Mouse (Mus musculus): ENCODE results near the gene Gprin2. TPM values are rescaled to one million over a fixed set of nuclear protein-coding genes. Genes with fewer than 3 reads are reported as not detected.

Gene Gprin2
- polyA plus RNA-seq, 1 experiment from 2014 or later: 0.84 TPM

DNA sequence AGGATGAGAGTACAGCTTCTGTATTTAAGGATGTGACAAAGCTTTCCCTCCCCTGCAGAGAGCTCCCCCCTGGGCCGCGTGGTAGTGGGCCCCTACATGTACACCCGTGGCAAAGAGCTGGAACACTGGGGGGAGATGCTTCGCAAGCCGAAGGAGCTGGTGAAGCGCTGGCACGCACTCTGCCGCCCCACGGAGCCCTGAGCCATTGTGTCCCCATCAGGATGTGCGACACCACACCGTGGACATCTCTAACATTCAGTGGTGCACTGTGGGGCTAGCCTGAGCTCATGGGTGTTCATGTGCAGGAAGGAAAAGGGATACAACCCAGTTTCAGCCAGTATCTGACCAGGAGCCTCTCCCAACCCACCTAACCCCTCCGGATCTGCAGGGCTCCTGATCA lies 26.5 kb upstream of the Gprin2 start:
- no peaks in the 10 kb centered on the region for H3K9me3 ChIP-seq (ENCODE audit: control insufficient read depth, low read length)
- no peak overlapping the region for H3K27ac ChIP-seq (replicated peaks; ENCODE audit: low read depth, low read length)
- 77% methylated on average over 12 of the region's 12 CpGs for WGBS
- ATAC-seq (ENCODE audit: low read depth) (no peak), DNase-seq (ENCODE audit: low spot score) (no peak)
- no peaks in the 10 kb centered on the region for H3K27me3 ChIP-seq (replicated peaks; ENCODE audit: control insufficient read depth, insufficient read depth, low read length)
- no peak overlapping the region for H3K9ac ChIP-seq (ENCODE audit: low read depth, low read length)
- no peaks in the 10 kb centered on the region for H3K4me1 ChIP-seq (ENCODE audit: control insufficient read depth, insufficient read depth, low read length)
- H3K36me3 ChIP-seq (ENCODE audit: control insufficient read depth, insufficient read depth, low read length): no peaks in the 10 kb centered on the region
- no peak overlapping the region for H3K4me2 ChIP-seq (ENCODE audit: low read depth, low read length)
- no peak overlapping the region for H3K4me3 ChIP-seq (ENCODE audit: low read depth, low read length)

DNA sequence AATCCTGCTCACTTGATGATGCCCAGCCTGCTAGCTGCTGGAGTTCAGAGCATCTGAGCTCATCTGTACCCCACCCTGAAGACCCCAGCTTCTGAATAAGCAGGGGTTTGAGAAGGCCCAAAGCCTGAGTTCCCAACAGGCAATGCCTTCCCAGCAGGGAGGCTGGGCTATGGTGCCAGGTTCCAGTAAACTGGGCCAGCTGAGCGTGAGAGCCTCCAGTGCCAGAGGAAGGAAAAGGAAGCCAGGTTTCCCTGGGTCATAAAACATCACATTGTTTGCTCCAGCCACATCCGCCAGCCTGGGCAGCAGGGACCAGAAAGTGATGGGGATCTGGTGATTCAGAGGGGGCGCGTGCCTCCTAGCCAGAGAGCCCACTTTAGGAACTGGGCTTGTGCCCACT lies 25.1 kb upstream of the Gprin2 start:
- Histone ChIP-seq H3K9me3 (ENCODE audit: control insufficient read depth, low read length) (no peaks in the 10 kb centered on the region), H3K27ac (replicated peaks; ENCODE audit: low read depth, low read length) (no peak overlapping the region), H3K36me3 (ENCODE audit: control insufficient read depth, insufficient read depth, low read length) (no peaks in the 10 kb centered on the region), H3K4me1 (ENCODE audit: control insufficient read depth, insufficient read depth, low read length) (no peaks in the 10 kb centered on the region), H3K4me3 (ENCODE audit: low read depth, low read length) (no peak overlapping the region), H3K27me3 (replicated peaks; ENCODE audit: control insufficient read depth, insufficient read depth, low read length) (no peaks in the 10 kb centered on the region), H3K9ac (ENCODE audit: low read depth, low read length) (no peak overlapping the region), H3K4me2 (ENCODE audit: low read depth, low read length) (no peak overlapping the region)
- 86% methylated on average over 4 of the region's 4 CpGs for WGBS
- DNase-seq (ENCODE audit: low spot score): no peak
- ATAC-seq (ENCODE audit: low read depth): no peak

DNA sequence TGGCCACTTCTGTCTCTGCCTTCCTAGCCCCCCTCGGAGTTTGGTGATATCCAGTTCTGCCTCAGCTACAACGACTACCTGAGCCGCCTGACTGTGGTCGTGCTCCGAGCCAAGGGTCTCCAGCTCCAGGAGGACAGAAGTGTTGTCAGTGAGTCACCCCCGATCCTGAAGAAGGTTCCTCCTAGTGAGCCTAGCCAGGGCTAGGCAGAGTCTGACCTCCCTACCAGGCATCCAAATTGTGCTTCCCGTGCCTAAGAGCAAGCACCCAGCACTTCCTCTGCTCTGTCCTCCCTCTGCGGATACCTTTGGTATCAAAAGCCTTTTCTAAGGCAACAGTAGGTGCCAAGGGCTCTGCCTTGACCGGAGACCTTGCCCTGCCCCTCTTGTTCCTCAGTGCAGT lies 24.5 kb upstream of the Gprin2 start:
- 86% methylated on average over 9 of the region's 9 CpGs for WGBS

DNA sequence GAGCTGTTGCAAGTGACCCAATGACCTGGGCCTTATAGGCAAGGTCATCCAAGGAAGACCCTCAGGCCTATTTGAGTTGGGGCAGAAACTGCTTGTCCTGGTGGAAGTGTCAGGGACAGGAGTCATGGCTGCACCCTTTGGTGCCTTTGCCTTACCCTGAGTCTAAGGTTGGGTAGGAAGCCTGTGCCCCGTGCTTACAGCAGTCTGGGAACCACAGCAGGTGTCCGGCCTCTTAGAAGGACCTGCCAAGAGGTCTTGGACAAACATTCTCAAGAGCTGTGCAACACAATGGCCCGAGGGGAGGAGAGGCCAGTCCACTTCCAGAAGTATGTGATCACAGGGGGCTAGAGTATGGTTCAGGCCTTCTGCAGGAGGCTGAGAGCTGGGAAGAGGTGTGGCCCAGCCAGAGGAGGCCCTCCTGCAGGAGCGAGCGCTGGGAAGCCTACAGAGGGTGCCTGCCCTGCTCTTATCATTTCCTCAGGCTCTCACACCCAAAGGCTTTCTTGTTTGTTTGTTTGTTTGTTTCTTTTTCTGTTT lies 22.0 kb upstream of the Gprin2 start:
- Histone ChIP-seq H3K27me3 (replicated peaks; ENCODE audit: control insufficient read depth, insufficient read depth, low read length) (peaks cover 26% of the 10 kb centered on the region), H3K9ac (ENCODE audit: low read depth, low read length) (no peak overlapping the region), H3K4me2 (ENCODE audit: low read depth, low read length) (no peak overlapping the region), H3K4me3 (ENCODE audit: low read depth, low read length) (no peak overlapping the region), H3K36me3 (ENCODE audit: control insufficient read depth, insufficient read depth, low read length) (no peaks in the 10 kb centered on the region), H3K27ac (replicated peaks; ENCODE audit: low read depth, low read length) (no peak overlapping the region), H3K4me1 (ENCODE audit: control insufficient read depth, insufficient read depth, low read length) (no peaks in the 10 kb centered on the region), H3K9me3 (ENCODE audit: control insufficient read depth, low read length) (no peaks in the 10 kb centered on the region)
- DNase-seq (ENCODE audit: low spot score) (no peak), ATAC-seq (ENCODE audit: low read depth) (no peak)
- 71% methylated on average over 5 of the region's 5 CpGs for WGBS

More for the DNA sequence above, 24.5 kb upstream of the Gprin2 start:
- H3K4me2 ChIP-seq (ENCODE audit: low read depth, low read length): no peak overlapping the region
- DNase-seq (ENCODE audit: low spot score) (no peak), ATAC-seq (ENCODE audit: low read depth) (no peak)
- H3K9me3 ChIP-seq (ENCODE audit: control insufficient read depth, low read length): no peaks in the 10 kb centered on the region
- H3K27me3 ChIP-seq (replicated peaks; ENCODE audit: control insufficient read depth, insufficient read depth, low read length): peaks cover 2% of the 10 kb centered on the region
- H3K9ac ChIP-seq (ENCODE audit: low read depth, low read length): no peak overlapping the region
- no peak overlapping the region for H3K27ac ChIP-seq (replicated peaks; ENCODE audit: low read depth, low read length)
- H3K4me3 ChIP-seq (ENCODE audit: low read depth, low read length): no peak overlapping the region
- no peaks in the 10 kb centered on the region for H3K4me1 ChIP-seq (ENCODE audit: control insufficient read depth, insufficient read depth, low read length)
- no peaks in the 10 kb centered on the region for H3K36me3 ChIP-seq (ENCODE audit: control insufficient read depth, insufficient read depth, low read length)

DNA sequence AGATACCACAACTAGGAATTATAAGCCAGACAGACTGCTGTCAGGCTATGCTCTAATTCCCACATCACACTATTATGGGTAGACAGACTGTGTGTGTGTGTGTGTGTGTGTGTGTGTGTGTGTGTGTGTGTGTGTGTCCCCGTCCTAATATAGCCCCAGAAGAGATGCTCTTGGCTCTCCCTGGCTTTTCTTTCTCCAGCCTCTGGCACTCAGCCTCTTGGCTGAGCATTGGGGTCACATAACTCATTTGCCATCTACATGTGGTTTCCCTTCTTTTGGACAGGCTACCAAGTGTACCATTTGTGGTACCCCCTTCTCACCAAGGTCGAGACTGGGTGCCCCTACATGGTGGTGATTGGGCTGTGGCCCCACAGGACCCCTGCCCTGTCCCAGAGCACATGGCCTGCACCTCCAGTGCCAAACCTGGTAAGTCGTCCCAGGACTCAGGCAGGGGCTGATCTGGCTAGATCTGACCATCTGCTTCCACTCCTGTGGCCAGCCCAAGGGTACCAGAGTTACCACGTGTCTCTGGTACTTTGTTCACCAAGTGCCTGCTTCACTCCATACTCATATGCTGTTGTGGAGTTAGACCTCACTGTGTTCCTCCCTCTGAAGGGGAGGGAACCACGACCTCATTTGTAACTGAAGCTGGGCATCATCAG lies 20.1 kb upstream of the Gprin2 start:
- Histone ChIP-seq H3K4me1 (ENCODE audit: control insufficient read depth, insufficient read depth, low read length) (no peaks in the 10 kb centered on the region), H3K36me3 (ENCODE audit: control insufficient read depth, insufficient read depth, low read length) (no peaks in the 10 kb centered on the region), H3K9me3 (ENCODE audit: control insufficient read depth, low read length) (no peaks in the 10 kb centered on the region), H3K4me3 (ENCODE audit: low read depth, low read length) (no peak overlapping the region), H3K4me2 (ENCODE audit: low read depth, low read length) (no peak overlapping the region), H3K9ac (ENCODE audit: low read depth, low read length) (no peak overlapping the region), H3K27ac (replicated peaks; ENCODE audit: low read depth, low read length) (no peak overlapping the region), H3K27me3 (replicated peaks; ENCODE audit: control insufficient read depth, insufficient read depth, low read length) (peaks cover 26% of the 10 kb centered on the region)
- no peak for ATAC-seq (ENCODE audit: low read depth)
- DNase-seq (ENCODE audit: low spot score): no peak
- 58% methylated on average over 5 of the region's 5 CpGs for WGBS

DNA sequence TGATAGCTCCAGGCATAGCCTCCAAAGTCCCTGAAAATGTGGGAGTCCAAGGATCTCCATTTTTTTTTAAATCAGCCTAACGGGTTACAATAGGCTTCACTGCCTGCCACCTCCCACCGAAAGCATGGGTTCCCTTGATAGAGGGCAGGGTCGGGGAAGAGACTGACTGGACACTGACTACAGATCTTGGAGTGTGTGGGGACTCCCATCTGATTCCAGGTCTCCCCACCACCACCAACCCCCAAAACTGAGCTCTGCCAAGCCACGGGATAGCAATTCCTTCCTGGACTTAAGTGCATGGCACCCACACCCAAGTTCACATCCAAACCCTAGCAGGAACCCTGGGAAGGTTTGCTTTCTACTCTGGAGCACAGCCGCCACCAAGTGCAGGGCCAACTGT lies 19.0 kb upstream of the Gprin2 start:
- 70% methylated on average over 5 of the region's 5 CpGs for WGBS
- H3K4me1 ChIP-seq (ENCODE audit: control insufficient read depth, insufficient read depth, low read length): peaks cover 5% of the 10 kb centered on the region; the same call in 1 of the 2 replicates
- DNase-seq (ENCODE audit: low spot score): no peak
- H3K27me3 ChIP-seq (replicated peaks; ENCODE audit: control insufficient read depth, insufficient read depth, low read length): peaks cover 26% of the 10 kb centered on the region
- H3K4me2 ChIP-seq (ENCODE audit: low read depth, low read length): no peak overlapping the region
- ATAC-seq (ENCODE audit: low read depth): no peak
- H3K9ac ChIP-seq (ENCODE audit: low read depth, low read length): no peak overlapping the region
- no peak overlapping the region; the same call in 1 of the 2 replicates for H3K4me3 ChIP-seq (ENCODE audit: low read depth, low read length)
- H3K36me3 ChIP-seq (ENCODE audit: control insufficient read depth, insufficient read depth, low read length): no peaks in the 10 kb centered on the region
- no peaks in the 10 kb centered on the region for H3K9me3 ChIP-seq (ENCODE audit: control insufficient read depth, low read length)
- H3K27ac ChIP-seq (replicated peaks; ENCODE audit: low read depth, low read length): no peak overlapping the region

DNA sequence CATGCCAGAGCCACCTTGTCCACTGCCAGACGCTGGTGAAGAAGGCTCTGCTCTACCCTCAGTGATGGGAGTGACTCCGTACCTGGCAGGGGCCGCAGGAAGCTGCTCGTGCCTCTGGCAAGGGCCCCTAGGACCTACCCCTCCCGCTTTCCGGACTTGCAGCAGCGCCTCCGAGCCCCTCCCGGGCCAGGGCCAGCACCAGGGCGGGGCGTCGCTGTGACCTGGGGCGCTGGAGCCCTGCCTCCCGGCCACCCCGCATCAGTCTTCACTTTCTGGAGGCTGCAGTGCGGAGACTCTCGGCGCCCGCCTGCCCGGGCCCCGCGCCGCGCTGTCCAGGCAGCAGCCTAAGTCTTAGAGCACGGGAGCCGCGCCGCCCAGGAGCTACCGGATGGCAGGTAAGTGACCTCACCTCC lies 18.3 kb upstream of the Gprin2 start:
- Histone ChIP-seq H3K27me3 (replicated peaks; ENCODE audit: control insufficient read depth, insufficient read depth, low read length) (peaks cover 26% of the 10 kb centered on the region), H3K4me1 (ENCODE audit: control insufficient read depth, insufficient read depth, low read length) (peaks cover 5% of the 10 kb centered on the region; the same call in 1 of the 2 replicates), H3K4me2 (ENCODE audit: low read depth, low read length) (peak overlapping the region; percentile 50), H3K36me3 (ENCODE audit: control insufficient read depth, insufficient read depth, low read length) (no peaks in the 10 kb centered on the region), H3K9ac (ENCODE audit: low read depth, low read length) (no peak overlapping the region), H3K27ac (replicated peaks; ENCODE audit: low read depth, low read length) (no peak overlapping the region), H3K9me3 (ENCODE audit: control insufficient read depth, low read length) (no peaks in the 10 kb centered on the region), H3K4me3 (ENCODE audit: low read depth, low read length) (peak overlapping the region; percentile 27)
- 4% methylated on average over 23 of the region's 29 CpGs for WGBS
- DNase-seq (ENCODE audit: low spot score): no peak
- ATAC-seq (ENCODE audit: low read depth): no peak

DNA sequence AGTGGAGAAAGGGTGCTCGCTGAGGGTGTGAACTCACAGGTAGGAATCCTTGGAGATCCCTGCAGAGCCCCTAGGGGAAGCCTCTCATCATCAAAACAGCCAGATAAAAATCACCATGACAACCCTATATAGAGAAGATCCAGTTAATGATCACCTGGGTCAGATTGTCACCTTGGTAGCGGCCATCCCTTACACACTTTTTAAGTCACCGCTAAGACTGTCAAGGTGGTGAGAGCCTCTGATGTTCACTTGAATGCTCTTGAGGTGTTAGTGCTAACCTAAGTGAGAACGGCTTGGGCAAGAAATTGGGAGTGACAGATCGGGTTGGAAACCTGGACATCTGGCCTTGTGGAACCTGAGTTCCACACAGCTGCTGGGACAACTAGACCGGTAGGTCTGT lies 17.8 kb upstream of the Gprin2 start, which contains the start of gene Syt15:
Gene Syt15 (plus strand): TSS at position 301 of the 400 bp plus-strand sequence.
- WGBS: 72% methylated on average over 6 of the region's 6 CpGs
- ATAC-seq (ENCODE audit: low read depth) (no peak), DNase-seq (ENCODE audit: low spot score) (no peak)
- Histone ChIP-seq H3K9me3 (ENCODE audit: control insufficient read depth, low read length) (no peaks in the 10 kb centered on the region), H3K4me3 (ENCODE audit: low read depth, low read length) (peak within 1 kb of the TSS; percentile 27), H3K4me1 (ENCODE audit: control insufficient read depth, insufficient read depth, low read length) (peaks cover 5% of the 10 kb centered on the region; the same call in 1 of the 2 replicates), H3K9ac (ENCODE audit: low read depth, low read length) (no peak within 1 kb of the TSS), H3K4me2 (ENCODE audit: low read depth, low read length) (peak within 1 kb of the TSS; percentile 50), H3K27ac (replicated peaks; ENCODE audit: low read depth, low read length) (no peak within 1 kb of the TSS), H3K27me3 (replicated peaks; ENCODE audit: control insufficient read depth, insufficient read depth, low read length) (peaks cover 26% of the 10 kb centered on the region), H3K36me3 (ENCODE audit: control insufficient read depth, insufficient read depth, low read length) (no peaks in the 10 kb centered on the region)

Measured in embryonic facial prominence, embryonic 14.5 days (tissue).